Mouse (Mus musculus) heart, adult 2 months (tissue): Measurements from ENCODE around the gene Cdnf. TPM values are rescaled to one million over a fixed set of nuclear protein-coding genes. Genes with fewer than 3 reads are reported as not detected.

Experiments
- DNase-seq, 2 experiments: peaks; one replicate each; pipeline ENCODE4 v3.0.0; 2021
- H3K27ac ChIP-seq: fragments of 200-600 bp; 2 replicates; pipeline ENCODE4 v1.8.1; 2022
- H3K27me3 ChIP-seq: fragments of 200-500 bp; 2 replicates; pipeline ENCODE4 v1.6.1; 2012; ENCODE audit warnings: mild to moderate bottlenecking, low read length, inconsistent platforms, mixed read lengths; ENCODE audit not compliant: control insufficient read depth, insufficient read depth
- H3K36me3 ChIP-seq: fragments of 200-500 bp; 2 replicates; pipeline ENCODE4 v1.6.1; 2012; ENCODE audit warnings: low read length, inconsistent platforms; ENCODE audit not compliant: control insufficient read depth, insufficient read depth
- H3K4me1 ChIP-seq: fragments of 200-500 bp; 2 replicates; pipeline ENCODE4 v1.6.1; 2011; ENCODE audit warnings: low read length; ENCODE audit not compliant: control insufficient read depth, insufficient read depth
- H3K4me3 ChIP-seq: fragments of 200-600 bp; 2 replicates; pipeline ENCODE4 v1.8.1; 2022
- H3K79me2 ChIP-seq: fragments of 200-500 bp; replicated peaks from 2 replicates; pipeline ENCODE4 v1.6.1; 2012; ENCODE audit warnings: mild to moderate bottlenecking, inconsistent platforms, low read length, moderate library complexity, mixed read lengths; ENCODE audit not compliant: control insufficient read depth, insufficient read depth
- H3K9ac ChIP-seq: fragments of 200-500 bp; 2 replicates; pipeline ENCODE4 v1.6.1; 2012; ENCODE audit warnings: low read depth, mild to moderate bottlenecking, control low read depth, inconsistent platforms, low read length, mixed read lengths
- CTCF ChIP-seq: fragments of 200-600 bp; IDR thresholded peaks from 2 replicates; pipeline ENCODE4 v1.8.1; 2022; ENCODE audit warnings: antibody characterized with exemption, mild to moderate bottlenecking, moderate library complexity
- EP300 ChIP-seq: fragments of 200-500 bp; IDR thresholded peaks from 2 replicates; pipeline ENCODE4 v1.6.1; 2011; ENCODE audit warnings: low read depth, low read length, control low read depth; ENCODE audit not compliant: insufficient read depth
- POLR2A ChIP-seq: fragments of 200-500 bp; IDR thresholded peaks from 2 replicates; pipeline ENCODE4 v1.6.1; 2011; ENCODE audit warnings: mild to moderate bottlenecking, low read depth, low read length, control low read depth; ENCODE audit not compliant: insufficient read depth
- WGBS: fragments of 180-500 bp; shearing (Covaris S2); methylation state at CpG from one replicate; pipeline ENCODE4 v1.1.7; 2018; 5-methylcytosine and 5-hydroxymethylcytosine counted together
- intact Hi-C: fragments of 180-260 bp; cut with DNase I; formaldehyde crosslinking; loops from one replicate; pipeline ENCODE4 v1.15.1; 2025
- polyA plus RNA-seq: library from polyadenylated mRNA; depleted of rRNA; stranded (reverse); fragments of >200 nt; gene quantifications from 2 replicates; pipeline ENCODE4 v1.2.3, GENCODE M21; 2012
- total RNA-seq, 2 experiments: library from RNA; stranded (reverse); gene quantifications; 2 replicates each; pipeline ENCODE4 v1.2.3; 2021

Gene Cdnf
- total and polyA plus RNA-seq, 3 experiments = 7.0 to 30.8 (median 22.1) TPM

DNA sequence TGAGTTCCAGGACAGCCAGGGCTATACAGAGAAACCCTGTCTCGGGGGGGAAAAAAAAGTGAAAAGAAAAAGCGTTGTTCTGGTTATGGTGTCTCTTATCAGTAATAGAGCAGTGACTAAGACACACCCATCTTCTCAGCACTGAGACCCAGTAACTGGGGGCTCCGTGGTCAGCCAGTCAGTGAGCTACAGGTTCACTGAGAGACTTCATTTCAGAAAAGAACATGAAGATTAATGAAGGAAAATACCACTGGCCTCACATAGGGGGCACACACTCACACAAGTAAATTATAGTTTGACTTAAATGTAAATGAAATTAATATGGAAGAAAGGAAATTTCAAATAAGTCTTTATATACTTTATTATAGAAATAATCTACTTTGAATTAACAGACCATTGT lies 32.6 kb upstream of the Cdnf start:
- 81% methylated on average over 3 of the region's 3 CpGs for WGBS

GRCm38 (mm10) chr2:3489816-3490215 lies 23.0 kb upstream of the Cdnf start:
- Histone ChIP-seq H3K9ac (no peak overlapping the region), H3K36me3 (no peaks in the 10 kb centered on the region; the same call in 1 of the 2 replicates), H3K4me3 (no peak overlapping the region), H3K27me3 (no peaks in the 10 kb centered on the region), H3K79me2 (no peaks in the 10 kb centered on the region), H3K4me1 (no peaks in the 10 kb centered on the region), H3K27ac (no peak overlapping the region)
- intact Hi-C loops = no loop called here
- WGBS = 86% methylated on average over 3 of the region's 3 CpGs
- no peak for DNase-seq
- no peak for TF ChIP-seq POLR2A
- TF ChIP-seq EP300 = no peak
- TF ChIP-seq CTCF = no peak

More for the DNA sequence above, 32.6 kb upstream of the Cdnf start:
- intact Hi-C loops = no loop called here
- H3K4me1 ChIP-seq = peaks cover 2% of the 10 kb centered on the region
- H3K4me3 ChIP-seq = no peak overlapping the region
- H3K79me2 ChIP-seq = no peaks in the 10 kb centered on the region
- DNase-seq = no peak
- no peak overlapping the region for H3K9ac ChIP-seq
- H3K27ac ChIP-seq = no peak overlapping the region
- H3K36me3 ChIP-seq = no peaks in the 10 kb centered on the region; the same call in 1 of the 2 replicates
- 0 out of 2 replicates have a peak, but pooled peaks have one; percentile 18 for TF ChIP-seq CTCF
- TF ChIP-seq POLR2A = no peak
- no peak for TF ChIP-seq EP300
- H3K27me3 ChIP-seq = no peaks in the 10 kb centered on the region

GRCm38 (mm10) chr2:3493833-3494409 lies 18.9 kb upstream of the Cdnf start:
- no peak overlapping the region for H3K9ac ChIP-seq
- 77% methylated on average over 3 of the region's 3 CpGs for WGBS
- H3K4me3 ChIP-seq = no peak overlapping the region
- no peaks in the 10 kb centered on the region for H3K4me1 ChIP-seq
- no peaks in the 10 kb centered on the region; the same call in none of the 2 replicates for H3K36me3 ChIP-seq
- DNase-seq = no peak
- TF ChIP-seq POLR2A = no peak
- TF ChIP-seq CTCF = no peak
- H3K27ac ChIP-seq = no peak overlapping the region
- H3K27me3 ChIP-seq = no peaks in the 10 kb centered on the region
- intact Hi-C loops = no loop called here
- H3K79me2 ChIP-seq = no peaks in the 10 kb centered on the region

GRCm38 (mm10) chr2:3499543-3499942 lies 13.3 kb upstream of the Cdnf start:
- no peak overlapping the region for H3K9ac ChIP-seq
- no peak overlapping the region for H3K27ac ChIP-seq
- H3K79me2 ChIP-seq = peaks cover 2% of the 10 kb centered on the region; the same call in 1 of the 2 replicates
- TF ChIP-seq EP300 = no peak
- no peak for TF ChIP-seq CTCF
- no peak for TF ChIP-seq POLR2A
- 93% methylated on average over 6 of the region's 6 CpGs for WGBS
- H3K36me3 ChIP-seq = no peaks in the 10 kb centered on the region; the same call in none of the 2 replicates
- H3K27me3 ChIP-seq = no peaks in the 10 kb centered on the region
- DNase-seq = no peak
- intact Hi-C loops = no loop called here
- H3K4me3 ChIP-seq = no peak overlapping the region
- H3K4me1 ChIP-seq = no peaks in the 10 kb centered on the region

- no peaks in the 10 kb centered on the region; the same call in none of the 2 replicates for H3K36me3 ChIP-seq
These were observed 11.9 kb upstream of the Cdnf start for GRCm38 (mm10) chr2:3500886-3501285.

GRCm38 (mm10) chr2:3512076-3512475 lies 754 bp upstream of the Cdnf start:
- H3K4me3 ChIP-seq = peak overlapping the region; percentile 78
- peaks cover 3% of the 10 kb centered on the region; the same call in 1 of the 2 replicates for H3K36me3 ChIP-seq
- no peaks in the 10 kb centered on the region for H3K27me3 ChIP-seq
- TF ChIP-seq EP300 (no peak), POLR2A (no peak), CTCF (no peak)
- H3K4me1 ChIP-seq = peaks cover 3% of the 10 kb centered on the region; the same call in 1 of the 2 replicates
- no peaks in the 10 kb centered on the region for H3K79me2 ChIP-seq
- H3K9ac ChIP-seq = peak overlapping the region; percentile 84
- DNase-seq = no peak
- under 1% methylated on average over 15 of the region's 15 CpGs for WGBS
- intact Hi-C loops = loop anchor here (2.0 kb wide), 1 partner anchor 37 kb away; the partner anchor contains the start of gene Suv39h2
- peak overlapping the region; percentile 81 for H3K27ac ChIP-seq

More at GRCm38 (mm10) chr2:3500886-3501285, 11.9 kb upstream of the Cdnf start:
- DNase-seq = no peak
- Histone ChIP-seq H3K4me3 (no peak overlapping the region), H3K4me1 (no peaks in the 10 kb centered on the region), H3K27ac (no peak overlapping the region), H3K9ac (no peak overlapping the region), H3K27me3 (no peaks in the 10 kb centered on the region), H3K79me2 (peaks cover 3% of the 10 kb centered on the region; the same call in 1 of the 2 replicates)
- intact Hi-C loops = no loop called here
- TF ChIP-seq CTCF (no peak), EP300 (no peak), POLR2A (no peak)
- 91% methylated on average over 5 of the region's 5 CpGs for WGBS
